Mouse (Mus musculus): ENCODE measurements around the gene Adgrf4. TPM values are rescaled to one million over a fixed set of nuclear protein-coding genes. Genes with fewer than 3 reads are reported as not detected.

Gene Adgrf4
- polyA plus RNA-seq (2014; fragmentation: Illumina TruSeq; extraction: RNeasy Lipid Tissue Mini Kit (QIAGEN cat#74804); ENCODE audit: low read depth, low replicate concordance) = 0.24 TPM

GRCm38 (mm10) chr17:42692136-42692535 lies at the start of gene Adgrf4:
Gene Adgrf4, minus strand, starts transcription at chr17:42692284.

GRCm38 (mm10) chr17:42741801-42742217 lies 49.7 kb upstream of the Adgrf4 start, which contains the start of gene Adgrf2:
Gene Adgrf2, minus strand, starts transcription at chr17:42742179.

GRCm38 (mm10) chr17:42611295-42611694 lies 80.8 kb downstream of the Adgrf4 start, which contains the start of gene Opn5:
Gene Opn5, minus strand, starts transcription at chr17:42611395.

Other genes with a start within 250 kb of the Adgrf4 start
- gene Opn5, start 80.9 kb downstream of the Adgrf4 start, polyA plus RNA-seq (2014; fragmentation: Illumina TruSeq; extraction: RNeasy Lipid Tissue Mini Kit (QIAGEN cat#74804); ENCODE audit: low read depth, low replicate concordance) = not detected
- not detected for gene Adgrf2, start 49.9 kb upstream of the Adgrf4 start, polyA plus RNA-seq (2014; fragmentation: Illumina TruSeq; extraction: RNeasy Lipid Tissue Mini Kit (QIAGEN cat#74804); ENCODE audit: low read depth, low replicate concordance)
- gene Cd2ap, start 184.4 kb upstream of the Adgrf4 start, polyA plus RNA-seq (2014; fragmentation: Illumina TruSeq; extraction: RNeasy Lipid Tissue Mini Kit (QIAGEN cat#74804); ENCODE audit: low read depth, low replicate concordance) = 214 TPM

Measured in kidney, adult 10 weeks (tissue).